Mouse (Mus musculus): ENCODE measurements around the gene Galnt16. TPM values are rescaled to one million over a fixed set of nuclear protein-coding genes. Genes with fewer than 3 reads are reported as not detected.

Gene Galnt16
- polyA plus RNA-seq, 1 experiment from 2014 or later: not detected

- Histone ChIP-seq H3K36me3 (ENCODE audit: inconsistent target) (no peaks in the 10 kb centered on the region), H3K27ac (no peak overlapping the region), H3K4me3 (ENCODE audit: inconsistent target) (no peak overlapping the region), H3K79me2 (ENCODE audit: inconsistent target) (no peaks in the 10 kb centered on the region)
- WGBS (ENCODE audit: missing documents): 90% methylated on average over 6 of the region's 6 CpGs
Measured at GRCm38 (mm10) chr12:80554312-80554711, 36.2 kb downstream of the Galnt16 start.

DNA sequence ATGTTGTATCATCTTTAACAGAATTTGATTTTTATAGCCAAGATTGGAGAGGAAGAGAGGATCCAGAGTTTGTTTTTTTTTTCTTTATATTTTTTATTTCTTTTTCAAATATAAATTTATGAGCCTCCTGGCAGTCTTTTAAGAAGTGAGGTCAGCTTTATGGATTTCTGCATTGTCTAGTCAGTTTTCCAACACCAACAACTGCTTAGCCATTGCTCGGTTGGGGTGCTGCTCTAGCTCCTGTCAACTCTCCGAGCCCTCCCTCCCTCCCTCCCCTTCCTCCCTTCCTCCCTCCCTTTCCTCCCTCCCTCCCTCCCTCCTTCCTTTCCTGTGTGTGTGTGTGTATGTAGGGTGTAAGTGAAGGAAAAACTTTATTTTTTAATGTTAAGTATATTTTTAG lies 43.8 kb downstream of the Galnt16 start:
- H3K27ac ChIP-seq: no peak overlapping the region
- H3K79me2 ChIP-seq (ENCODE audit: inconsistent target): no peaks in the 10 kb centered on the region
- no peak overlapping the region for H3K4me3 ChIP-seq (ENCODE audit: inconsistent target)
- no peaks in the 10 kb centered on the region for H3K36me3 ChIP-seq (ENCODE audit: inconsistent target)
- WGBS (ENCODE audit: missing documents): no CpG with 5 or more reads among the region's 2 CpGs

DNA sequence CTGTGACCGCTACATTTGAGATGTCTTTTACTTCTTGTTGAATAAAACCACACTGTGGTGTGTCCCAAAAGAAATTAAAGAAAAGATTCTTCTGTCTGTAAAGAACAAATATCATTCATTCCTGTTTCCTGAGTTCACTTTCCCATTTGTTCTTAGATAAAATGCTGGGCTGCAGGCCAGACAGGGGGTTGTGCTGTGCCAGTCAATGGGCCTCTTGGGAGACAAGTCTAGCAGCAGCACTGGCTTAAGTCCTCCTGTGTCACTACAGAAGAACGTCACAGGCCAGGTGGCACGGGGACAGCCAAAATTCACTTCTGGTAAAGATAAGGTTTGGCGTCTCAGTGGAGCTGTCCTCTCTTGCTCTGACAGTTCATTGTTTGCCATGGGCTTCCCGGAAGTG lies 44.7 kb downstream of the Galnt16 start:
- no peaks in the 10 kb centered on the region for H3K79me2 ChIP-seq (ENCODE audit: inconsistent target)
- WGBS (ENCODE audit: missing documents): 84% methylated on average over 5 of the region's 5 CpGs
- no peak overlapping the region for H3K4me3 ChIP-seq (ENCODE audit: inconsistent target)
- H3K27ac ChIP-seq: no peak overlapping the region
- H3K36me3 ChIP-seq (ENCODE audit: inconsistent target): no peaks in the 10 kb centered on the region

DNA sequence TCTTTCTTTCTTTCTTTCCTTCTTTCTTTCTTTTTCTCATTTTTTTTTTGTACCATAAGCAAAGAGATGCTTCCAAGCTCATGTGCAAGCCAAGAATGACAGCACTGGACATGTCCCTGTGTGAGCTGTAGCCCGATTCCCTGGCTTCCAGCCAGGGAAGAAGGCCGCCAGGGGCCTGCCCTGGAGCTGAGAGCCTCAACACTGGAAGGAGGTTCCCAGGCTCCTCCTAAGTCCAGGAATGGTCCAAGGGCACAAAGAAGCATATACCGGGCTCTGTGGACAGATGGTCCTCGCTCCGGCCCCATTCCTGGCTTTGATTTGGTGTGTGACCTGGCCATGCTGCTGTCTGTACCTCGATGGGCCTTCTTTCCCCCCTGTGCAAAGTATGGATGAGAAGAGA lies 46.9 kb downstream of the Galnt16 start:
- Histone ChIP-seq H3K36me3 (ENCODE audit: inconsistent target) (no peaks in the 10 kb centered on the region), H3K27ac (no peak overlapping the region), H3K79me2 (ENCODE audit: inconsistent target) (no peaks in the 10 kb centered on the region), H3K4me3 (ENCODE audit: inconsistent target) (no peak overlapping the region)
- 91% methylated on average over 6 of the region's 6 CpGs for WGBS (ENCODE audit: missing documents)

DNA sequence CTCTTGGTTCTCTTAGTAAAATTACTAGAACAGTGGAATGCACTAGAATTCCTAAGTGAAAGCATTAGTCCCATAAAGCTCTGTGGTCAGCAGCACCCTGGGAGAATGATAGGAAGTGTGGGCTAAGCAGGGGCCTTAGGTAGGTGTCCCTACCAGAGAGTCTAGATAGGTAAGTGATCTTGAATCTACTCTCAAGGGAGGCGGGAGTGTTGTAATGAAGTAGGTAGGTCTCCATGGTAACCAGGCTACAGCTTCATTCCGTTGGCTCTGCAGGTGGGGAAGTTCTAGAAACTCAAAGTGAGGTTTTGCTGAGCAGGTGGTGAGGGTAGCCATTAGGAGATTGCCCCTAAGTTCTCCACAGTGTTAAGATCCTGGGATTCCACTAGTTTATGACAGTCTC lies 47.7 kb downstream of the Galnt16 start:
- H3K36me3 ChIP-seq (ENCODE audit: inconsistent target): no peaks in the 10 kb centered on the region
- no peak overlapping the region for H3K4me3 ChIP-seq (ENCODE audit: inconsistent target)
- WGBS (ENCODE audit: missing documents): 43% methylated on average over 2 of the region's 2 CpGs
- H3K27ac ChIP-seq: no peak overlapping the region
- no peaks in the 10 kb centered on the region for H3K79me2 ChIP-seq (ENCODE audit: inconsistent target)

GRCm38 (mm10) chr12:80566502-80566901 lies 48.4 kb downstream of the Galnt16 start:
- 82% methylated on average over 4 of the region's 4 CpGs for WGBS (ENCODE audit: missing documents)
- Histone ChIP-seq H3K79me2 (ENCODE audit: inconsistent target) (no peaks in the 10 kb centered on the region), H3K36me3 (ENCODE audit: inconsistent target) (no peaks in the 10 kb centered on the region), H3K27ac (no peak overlapping the region), H3K4me3 (ENCODE audit: inconsistent target) (no peak overlapping the region)

GRCm38 (mm10) chr12:80567375-80567774 lies 49.3 kb downstream of the Galnt16 start:
- Histone ChIP-seq H3K4me3 (ENCODE audit: inconsistent target) (no peak overlapping the region), H3K36me3 (ENCODE audit: inconsistent target) (no peaks in the 10 kb centered on the region), H3K27ac (no peak overlapping the region), H3K79me2 (ENCODE audit: inconsistent target) (no peaks in the 10 kb centered on the region)
- WGBS (ENCODE audit: missing documents): 55% methylated on average over 3 of the region's 3 CpGs

DNA sequence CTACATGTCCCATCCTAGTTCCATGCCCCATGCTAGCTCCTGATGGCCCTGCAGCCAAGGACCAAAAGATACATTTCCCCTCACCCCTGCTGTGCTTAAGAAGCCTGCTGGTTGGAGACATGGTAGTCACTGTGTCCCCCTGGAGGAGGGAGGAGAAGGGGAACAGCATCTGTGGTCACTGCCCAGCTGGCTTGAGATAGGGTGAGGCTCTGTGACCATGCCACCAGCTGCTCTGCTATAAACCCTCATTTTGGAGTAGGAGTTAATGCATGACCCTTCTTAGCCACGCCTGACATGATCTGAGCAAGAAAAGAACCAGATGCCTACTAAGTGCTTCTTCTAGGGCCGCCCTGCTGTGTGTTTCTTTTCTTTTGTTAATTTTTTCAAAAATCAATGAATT lies 51.5 kb downstream of the Galnt16 start:
- no peaks in the 10 kb centered on the region for H3K79me2 ChIP-seq (ENCODE audit: inconsistent target)
- H3K36me3 ChIP-seq (ENCODE audit: inconsistent target): no peaks in the 10 kb centered on the region
- H3K27ac ChIP-seq: no peak overlapping the region
- no peak overlapping the region for H3K4me3 ChIP-seq (ENCODE audit: inconsistent target)
- 92% methylated on average over 2 of the region's 2 CpGs for WGBS (ENCODE audit: missing documents)

DNA sequence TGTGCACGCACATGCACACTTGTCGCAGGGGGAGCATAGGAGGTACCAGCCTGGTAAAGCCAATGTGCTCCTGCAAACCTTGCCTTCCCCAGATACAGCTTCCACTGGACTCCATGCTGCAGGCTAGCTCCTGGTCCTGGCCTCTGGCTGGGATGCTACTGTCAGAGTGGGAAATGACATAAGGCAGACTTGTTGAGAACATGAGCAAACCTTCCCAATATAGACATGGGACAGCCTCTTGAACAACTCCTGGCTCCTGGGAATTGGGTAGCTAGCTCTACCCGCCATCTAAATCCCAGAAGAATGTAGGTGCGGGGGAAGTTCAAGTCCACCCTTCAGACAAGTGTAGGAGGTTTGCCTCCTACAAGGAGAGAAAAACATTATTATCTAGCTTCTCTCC lies 56.2 kb downstream of the Galnt16 start:
- no peaks in the 10 kb centered on the region for H3K36me3 ChIP-seq (ENCODE audit: inconsistent target)
- WGBS (ENCODE audit: missing documents): 87% methylated on average over 3 of the region's 4 CpGs
- no peak overlapping the region for H3K4me3 ChIP-seq (ENCODE audit: inconsistent target)
- H3K79me2 ChIP-seq (ENCODE audit: inconsistent target): no peaks in the 10 kb centered on the region
- no peak overlapping the region for H3K27ac ChIP-seq

DNA sequence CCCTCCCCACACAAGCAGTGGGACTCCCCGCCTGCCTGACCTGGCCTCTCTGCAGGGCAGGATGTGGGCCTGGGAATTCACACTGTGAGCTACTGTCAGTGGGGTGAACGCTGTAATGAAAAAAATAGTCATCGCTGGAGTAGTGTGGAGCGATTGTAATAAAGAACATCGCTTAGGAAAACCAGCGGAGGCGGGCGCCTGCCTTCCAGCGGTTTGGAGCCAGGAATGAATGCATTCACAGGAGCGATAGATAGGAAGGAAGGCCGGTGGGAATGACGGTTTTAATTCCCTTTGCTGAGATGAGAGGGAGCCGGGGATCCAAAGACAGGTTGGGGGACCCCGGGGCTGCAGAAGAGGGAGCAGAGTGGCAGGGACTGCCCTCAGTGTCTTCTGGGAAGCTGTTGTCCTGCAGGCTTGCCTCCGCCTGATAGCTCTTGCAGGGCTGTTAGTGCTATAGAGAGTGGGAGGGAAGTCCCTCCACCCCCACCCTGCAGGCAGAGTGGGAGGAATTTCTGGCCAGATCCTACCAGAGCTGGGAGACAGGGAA lies 56.8 kb downstream of the Galnt16 start:
- no peak overlapping the region for H3K27ac ChIP-seq
- H3K4me3 ChIP-seq (ENCODE audit: inconsistent target): no peak overlapping the region
- WGBS (ENCODE audit: missing documents): 53% methylated on average over 15 of the region's 15 CpGs
- H3K36me3 ChIP-seq (ENCODE audit: inconsistent target): no peaks in the 10 kb centered on the region
- H3K79me2 ChIP-seq (ENCODE audit: inconsistent target): no peaks in the 10 kb centered on the region

GRCm38 (mm10) chr12:80577049-80577448 lies 59.0 kb downstream of the Galnt16 start:
- no peaks in the 10 kb centered on the region for H3K36me3 ChIP-seq (ENCODE audit: inconsistent target)
- WGBS (ENCODE audit: missing documents): 80% methylated on average over 4 of the region's 5 CpGs
- H3K79me2 ChIP-seq (ENCODE audit: inconsistent target): no peaks in the 10 kb centered on the region
- H3K27ac ChIP-seq: no peak overlapping the region
- no peak overlapping the region for H3K4me3 ChIP-seq (ENCODE audit: inconsistent target)

GRCm38 (mm10) chr12:80581357-80581756 lies 63.3 kb downstream of the Galnt16 start:
- Histone ChIP-seq H3K36me3 (ENCODE audit: inconsistent target) (no peaks in the 10 kb centered on the region), H3K27ac (no peak overlapping the region), H3K79me2 (ENCODE audit: inconsistent target) (no peaks in the 10 kb centered on the region), H3K4me3 (ENCODE audit: inconsistent target) (no peak overlapping the region)
- 24% methylated on average over 5 of the region's 5 CpGs for WGBS (ENCODE audit: missing documents)

DNA sequence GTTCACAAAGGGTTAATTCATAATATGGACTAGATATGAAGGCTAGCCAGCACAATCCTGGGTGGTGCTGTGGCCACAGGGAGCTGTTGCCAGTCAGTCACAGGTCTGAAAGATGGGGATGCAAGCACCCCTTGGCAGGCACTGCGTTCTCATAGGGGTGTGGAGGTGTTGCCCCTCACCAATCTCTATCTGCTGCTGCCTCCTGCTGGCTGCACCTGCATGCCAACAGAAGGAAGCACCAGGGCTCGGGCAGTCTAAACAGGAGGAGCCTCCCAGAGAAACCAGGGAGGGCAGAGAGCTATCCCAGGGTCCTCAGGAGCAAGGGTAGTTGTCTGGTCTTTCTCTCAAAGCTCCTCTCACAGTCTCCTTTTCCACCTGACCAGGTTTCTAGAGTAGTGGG lies 66.9 kb downstream of the Galnt16 start:
- Histone ChIP-seq H3K27ac (no peak overlapping the region), H3K36me3 (ENCODE audit: inconsistent target) (no peaks in the 10 kb centered on the region), H3K79me2 (ENCODE audit: inconsistent target) (no peaks in the 10 kb centered on the region), H3K4me3 (ENCODE audit: inconsistent target) (no peak overlapping the region)
- 52% methylated on average over 2 of the region's 2 CpGs for WGBS (ENCODE audit: missing documents)

GRCm38 (mm10) chr12:80594141-80594540 lies 76.1 kb downstream of the Galnt16 start:
- WGBS (ENCODE audit: missing documents): 76% methylated on average over 4 of the region's 4 CpGs
- Histone ChIP-seq H3K79me2 (ENCODE audit: inconsistent target) (no peaks in the 10 kb centered on the region), H3K4me3 (ENCODE audit: inconsistent target) (no peak overlapping the region)

GRCm38 (mm10) chr12:80594781-80595180 lies 76.7 kb downstream of the Galnt16 start:
- Histone ChIP-seq H3K36me3 (ENCODE audit: inconsistent target) (no peaks in the 10 kb centered on the region), H3K27ac (no peak overlapping the region), H3K79me2 (ENCODE audit: inconsistent target) (no peaks in the 10 kb centered on the region), H3K4me3 (ENCODE audit: inconsistent target) (no peak overlapping the region)
- WGBS (ENCODE audit: missing documents): 84% methylated on average over 4 of the region's 4 CpGs

More at GRCm38 (mm10) chr12:80594141-80594540, 76.1 kb downstream of the Galnt16 start:
- Histone ChIP-seq H3K36me3 (ENCODE audit: inconsistent target) (no peaks in the 10 kb centered on the region), H3K27ac (no peak overlapping the region)

DNA sequence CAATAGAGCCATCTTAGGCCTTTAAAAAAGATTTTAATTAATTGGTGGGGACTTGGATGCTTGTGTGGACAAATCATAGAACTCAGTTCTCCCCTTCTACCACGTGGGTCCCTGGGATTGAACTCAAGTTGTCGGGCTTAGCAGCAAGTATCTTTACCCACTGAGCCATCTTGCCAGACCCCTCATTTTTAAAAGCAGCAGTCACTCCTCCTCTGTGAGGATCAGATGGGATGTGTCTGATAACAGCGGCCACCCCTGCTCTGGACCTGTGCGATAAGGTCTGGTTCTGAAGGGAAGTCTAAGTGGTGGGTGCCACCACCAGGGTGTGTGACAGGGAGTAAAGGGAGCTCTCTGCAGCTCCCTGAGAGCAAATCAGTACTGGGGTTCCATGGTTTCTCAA lies 77.5 kb downstream of the Galnt16 start:
- WGBS (ENCODE audit: missing documents): 88% methylated on average over 4 of the region's 4 CpGs
- H3K4me3 ChIP-seq (ENCODE audit: inconsistent target): no peak overlapping the region
- no peaks in the 10 kb centered on the region for H3K36me3 ChIP-seq (ENCODE audit: inconsistent target)
- H3K27ac ChIP-seq: no peak overlapping the region
- H3K79me2 ChIP-seq (ENCODE audit: inconsistent target): no peaks in the 10 kb centered on the region

Measured in macrophage (primary cell).